Comparison of ENCODE assay signal across 8 mouse cellular contexts in genomic region chr11:46276778-46277177, GRCm38 (mm10). TPM values are rescaled to one million over a fixed set of nuclear protein-coding genes. Genes with fewer than 3 reads are reported as not detected.
DNase-seq lines count a peak whose midpoint lies in the region; ATAC-seq and TF ChIP-seq lines count a peak whose summit lies in the region.
"Had no signal": no experiment of that assay in that cellular context is flagged by ENCODE, and none has a peak within 500 bp of the region (broad histone marks: within the 10 kb centered on the region; RNA-seq: fewer than 3 reads in every experiment).

No protein-coding gene starts in this region.

- H3K4me2 ChIP-seq in kidney, postnatal 0 days (ENCODE audit: low read length), result no peak overlapping the region
- H3K4me2 ChIP-seq: neural tube, embryonic 13.5 days had no signal

- H3K27ac ChIP-seq in bone marrow macrophage, adult 2 months (ENCODE audit: insufficient read depth, low read depth, low read length), result no peak overlapping the region
- H3K27ac ChIP-seq in kidney, postnatal 0 days, result no peak overlapping the region
- H3K27ac ChIP-seq: neural tube, embryonic 13.5 days had no signal

- no peaks in the 10 kb centered on the region for H3K36me3 ChIP-seq in kidney, postnatal 0 days (ENCODE audit: insufficient read depth, low read length)

- ATAC-seq in kidney, postnatal 0 days (replicated peaks; ENCODE audit: low FRiP score, low read depth), result peak; percentile 59; the same call in 1 of the 2 replicates

- H3K4me3 ChIP-seq in bone marrow macrophage, adult 2 months (ENCODE audit: insufficient read depth, low read length), result no peak overlapping the region
- H3K4me3 ChIP-seq in kidney, postnatal 0 days (replicated peaks; ENCODE audit: low read depth, low read length), result no peak overlapping the region
- H3K4me3 ChIP-seq: neural tube, embryonic 13.5 days had no signal

- no peaks in the 10 kb centered on the region for H3K27me3 ChIP-seq in kidney, postnatal 0 days (ENCODE audit: insufficient read depth, low read length)
- H3K27me3 ChIP-seq: neural tube, embryonic 13.5 days had no signal

- H3K9ac ChIP-seq in kidney, postnatal 0 days (ENCODE audit: low read depth, low read length), result no peak overlapping the region
- H3K9ac ChIP-seq: neural tube, embryonic 13.5 days had no signal

- no peaks in the 10 kb centered on the region for H3K9me3 ChIP-seq in kidney, postnatal 0 days (replicated peaks; ENCODE audit: low read length)
- H3K9me3 ChIP-seq: neural tube, embryonic 13.5 days had no signal

- peak; percentile 41 to 53 for DNase-seq in layer of hippocampus, postnatal 10 days (ENCODE audit: low spot score in 2 of 2)
- no peak for DNase-seq in layer of hippocampus, postnatal 36 days
- DNase-seq in MEL-GATA-1-ER (ENCODE audit: extremely low read depth, low read depth), result peak; percentile 17
- peak; percentile 31 for DNase-seq in kidney, postnatal 0 days (ENCODE audit: low spot score)
- peak; percentile 64 for DNase-seq in retina, embryonic 14.5 days (ENCODE audit: low spot score)
- no peak for DNase-seq in right cerebral cortex, postnatal 36 days (ENCODE audit: low spot score in 2 of 2)

- peaks cover 6% of the 10 kb centered on the region for H3K4me1 ChIP-seq in bone marrow macrophage, adult 2 months (ENCODE audit: control insufficient read depth, insufficient read depth, low read length)
- H3K4me1 ChIP-seq in kidney, postnatal 0 days (replicated peaks; ENCODE audit: insufficient read depth, low read length), result no peaks in the 10 kb centered on the region
- H3K4me1 ChIP-seq: neural tube, embryonic 13.5 days had no signal

- no peak for TF ChIP-seq POLR2A in bone marrow macrophage, adult 2 months (IDR thresholded peaks at IDR 0.05; ENCODE audit: borderline replicate concordance, low read depth, low read length)

- TF ChIP-seq CTCF in bone marrow macrophage, adult 2 months (IDR thresholded peaks at IDR 0.05; ENCODE audit: low read depth, low read length), result peak; percentile 79
- TF ChIP-seq CTCF in kidney, postnatal 0 days (IDR thresholded peaks at IDR 0.05; ENCODE audit: low read depth), result peak; percentile 60

- WGBS in kidney, postnatal 0 days, result 49% methylated on average over 5 of the region's 5 CpGs

RNA-seq across cellular contexts. Expression of gene Cyfip2, which starts 35.9 kb away (rescaled TPM):
- total RNA-seq in layer of hippocampus, postnatal 10 days (2021), result 100 to 1,000 TPM; 263 to 287 TPM
- 100 to 1,000 TPM; 491 to 500 TPM for total RNA-seq in layer of hippocampus, postnatal 36 days (2021)
- polyA plus RNA-seq in bone marrow macrophage, adult 2 months (2012; ENCODE audit: insufficient read depth, insufficient read length, missing spikeins), result 10.3 and 11.4 TPM in 2 replicates
- polyA plus RNA-seq in kidney, postnatal 0 days (2015; fragmentation: Nextera tagmentation; extraction: Ambion mirVana), result 17.4 and 19.2 TPM in 2 replicates

RNA-seq across cellular contexts. Expression of gene Fndc9, which starts 41.4 kb away (rescaled TPM):
- 1 to 10 TPM; 6.2 to 7.5 TPM for total RNA-seq in layer of hippocampus, postnatal 10 days (2021)
- total RNA-seq in layer of hippocampus, postnatal 36 days (2021), result 1 to 10 TPM in 1 of 2 experiments, under 1 TPM in 1; 0.92 to 1.3 TPM
- not detected in 2 replicates for polyA plus RNA-seq in bone marrow macrophage, adult 2 months (2012; ENCODE audit: insufficient read depth, insufficient read length, missing spikeins)
- 0.11 TPM in 2 replicates for polyA plus RNA-seq in kidney, postnatal 0 days (2015; fragmentation: Nextera tagmentation; extraction: Ambion mirVana)

Comparison
In these comparisons a context has a peak if more than half of its experiments do, and no peak if none do; other contexts are left out.
1. DNase-seq: peak in layer of hippocampus, postnatal 10 days (2 of 2), MEL-GATA-1-ER (single experiment), kidney, postnatal 0 days (single experiment) and retina, embryonic 14.5 days (single experiment); none in layer of hippocampus, postnatal 36 days (0 of 2) and right cerebral cortex, postnatal 36 days (0 of 2).